Mouse (Mus musculus): ENCODE data around the gene Cuedc2. TPM values are rescaled to one million over a fixed set of nuclear protein-coding genes. Genes with fewer than 3 reads are reported as not detected.

The Cuedc2 gene
- total and polyA plus RNA-seq, 2 experiments from 2014 or later, result 91.7 to 129 TPM

- TF ChIP-seq CTCF (IDR thresholded peaks at IDR 0.05; ENCODE audit: low read depth), result peak; percentile 89
- peak; percentile 18; the same call in 1 of the 2 replicates for TF ChIP-seq EP300 (IDR thresholded peaks at IDR 0.05; ENCODE audit: low read depth)
- WGBS, result under 1% methylated on average over 39 of the region's 39 CpGs
- peaks cover 6% of the 10 kb centered on the region; the same call in 1 of the 2 replicates for H3K4me1 ChIP-seq (ENCODE audit: control insufficient read depth, insufficient read depth)
- H3K27me3 ChIP-seq (ENCODE audit: control insufficient read depth, insufficient read depth, low read length), result no peaks in the 10 kb centered on the region
- peak within 1 kb of the TSS; percentile 76 for H3K4me3 ChIP-seq (ENCODE audit: low read depth, low read length)
- DNase-seq (ENCODE audit: low spot score) (peak; percentile 96), ATAC-seq (ENCODE audit: insufficient read depth, low read depth) (peak; percentile 92)
- peak within 1 kb of the TSS; percentile 53 for H3K9ac ChIP-seq (replicated peaks; ENCODE audit: low read depth, low read length)
- peaks cover 15% of the 10 kb centered on the region for H3K36me3 ChIP-seq (replicated peaks; ENCODE audit: control insufficient read depth, insufficient read depth, low read length)
- H3K27ac ChIP-seq (ENCODE audit: low read depth), result peak within 1 kb of the TSS; percentile 81
- peak within 1 kb of the TSS; percentile 94 for H3K4me2 ChIP-seq (ENCODE audit: low read depth, low read length)
- no peaks in the 10 kb centered on the region for H3K9me3 ChIP-seq (replicated peaks; ENCODE audit: control insufficient read depth, low read length)
Observed at GRCm38 (mm10) chr19:46304216-46304841, 34.2 kb downstream of the Cuedc2 start, which contains the start of gene Nfkb2. Nfkb2 (plus strand) TSS chr19:46304320.

- Histone ChIP-seq H3K4me2 (ENCODE audit: low read depth, low read length) (peak overlapping the region; percentile 94), H3K4me3 (ENCODE audit: low read depth, low read length) (peak overlapping the region; percentile 76), H3K9me3 (replicated peaks; ENCODE audit: control insufficient read depth, low read length) (no peaks in the 10 kb centered on the region), H3K27ac (ENCODE audit: low read depth) (peak overlapping the region; percentile 81; the same call in 1 of the 2 replicates), H3K36me3 (replicated peaks; ENCODE audit: control insufficient read depth, insufficient read depth, low read length) (peaks cover 15% of the 10 kb centered on the region), H3K9ac (replicated peaks; ENCODE audit: low read depth, low read length) (0 out of 2 replicates have a peak overlapping the region, but pooled peaks have one; percentile 53), H3K27me3 (ENCODE audit: control insufficient read depth, insufficient read depth, low read length) (no peaks in the 10 kb centered on the region), H3K4me1 (ENCODE audit: control insufficient read depth, insufficient read depth) (peaks cover 6% of the 10 kb centered on the region; the same call in 1 of the 2 replicates)
- 54% methylated on average over 18 of the region's 18 CpGs for WGBS
- DNase-seq (ENCODE audit: low spot score) (no peak), ATAC-seq (ENCODE audit: insufficient read depth, low read depth) (no peak)
- TF ChIP-seq EP300 (IDR thresholded peaks at IDR 0.05; ENCODE audit: low read depth) (no peak), CTCF (IDR thresholded peaks at IDR 0.05; ENCODE audit: low read depth) (no peak)
Observed at GRCm38 (mm10) chr19:46303251-46304215, 35.0 kb downstream of the Cuedc2 start.

- Histone ChIP-seq H3K9ac (replicated peaks; ENCODE audit: low read depth, low read length) (no peak overlapping the region), H3K4me1 (ENCODE audit: control insufficient read depth, insufficient read depth) (peaks cover 6% of the 10 kb centered on the region; the same call in 1 of the 2 replicates), H3K4me2 (ENCODE audit: low read depth, low read length) (no peak overlapping the region), H3K4me3 (ENCODE audit: low read depth, low read length) (no peak overlapping the region), H3K27me3 (ENCODE audit: control insufficient read depth, insufficient read depth, low read length) (no peaks in the 10 kb centered on the region), H3K9me3 (replicated peaks; ENCODE audit: control insufficient read depth, low read length) (no peaks in the 10 kb centered on the region), H3K27ac (ENCODE audit: low read depth) (no peak overlapping the region), H3K36me3 (replicated peaks; ENCODE audit: control insufficient read depth, insufficient read depth, low read length) (peaks cover 9% of the 10 kb centered on the region)
- DNase-seq (ENCODE audit: low spot score) (no peak), ATAC-seq (ENCODE audit: insufficient read depth, low read depth) (no peak)
- 81% methylated on average over 4 of the region's 4 CpGs for WGBS
- TF ChIP-seq CTCF (IDR thresholded peaks at IDR 0.05; ENCODE audit: low read depth) (no peak), EP300 (IDR thresholded peaks at IDR 0.05; ENCODE audit: low read depth) (no peak)
Observed at GRCm38 (mm10) chr19:46302551-46302950, 36.0 kb downstream of the Cuedc2 start.

- H3K27me3 ChIP-seq (ENCODE audit: control insufficient read depth, insufficient read depth, low read length), result no peaks in the 10 kb centered on the region
- no peak overlapping the region for H3K27ac ChIP-seq (ENCODE audit: low read depth)
- TF ChIP-seq CTCF (IDR thresholded peaks at IDR 0.05; ENCODE audit: low read depth) (no peak), EP300 (IDR thresholded peaks at IDR 0.05; ENCODE audit: low read depth) (no peak)
- H3K4me3 ChIP-seq (ENCODE audit: low read depth, low read length), result no peak overlapping the region
- H3K4me1 ChIP-seq (ENCODE audit: control insufficient read depth, insufficient read depth), result no peaks in the 10 kb centered on the region
- H3K9ac ChIP-seq (replicated peaks; ENCODE audit: low read depth, low read length), result no peak overlapping the region
- no peaks in the 10 kb centered on the region for H3K9me3 ChIP-seq (replicated peaks; ENCODE audit: control insufficient read depth, low read length)
- no peak overlapping the region for H3K4me2 ChIP-seq (ENCODE audit: low read depth, low read length)
- no peak for DNase-seq (ENCODE audit: low spot score)
- 38% methylated on average over 8 of the region's 8 CpGs for WGBS
- ATAC-seq (ENCODE audit: insufficient read depth, low read depth), result no peak
- no peaks in the 10 kb centered on the region for H3K36me3 ChIP-seq (replicated peaks; ENCODE audit: control insufficient read depth, insufficient read depth, low read length)
Observed at GRCm38 (mm10) chr19:46300294-46301045, 38.0 kb downstream of the Cuedc2 start.

- H3K4me1 ChIP-seq (ENCODE audit: control insufficient read depth, insufficient read depth), result no peaks in the 10 kb centered on the region
- ATAC-seq (ENCODE audit: insufficient read depth, low read depth) (no peak), DNase-seq (ENCODE audit: low spot score) (no peak)
- TF ChIP-seq CTCF (IDR thresholded peaks at IDR 0.05; ENCODE audit: low read depth), result no peak
- no peak for TF ChIP-seq EP300 (IDR thresholded peaks at IDR 0.05; ENCODE audit: low read depth)
- H3K27ac ChIP-seq (ENCODE audit: low read depth), result no peak overlapping the region
- H3K4me2 ChIP-seq (ENCODE audit: low read depth, low read length), result no peak overlapping the region
- 55% methylated on average over 4 of the region's 4 CpGs for WGBS
- no peak overlapping the region for H3K9ac ChIP-seq (replicated peaks; ENCODE audit: low read depth, low read length)
- H3K36me3 ChIP-seq (replicated peaks; ENCODE audit: control insufficient read depth, insufficient read depth, low read length), result no peaks in the 10 kb centered on the region
- H3K27me3 ChIP-seq (ENCODE audit: control insufficient read depth, insufficient read depth, low read length), result 0 out of 2 replicates have a peak, but pooled peaks cover 5% of the 10 kb centered on the region
- no peaks in the 10 kb centered on the region for H3K9me3 ChIP-seq (replicated peaks; ENCODE audit: control insufficient read depth, low read length)
- H3K4me3 ChIP-seq (ENCODE audit: low read depth, low read length), result no peak overlapping the region
Observed at GRCm38 (mm10) chr19:46296938-46297337, 41.6 kb downstream of the Cuedc2 start.

Measured in heart, postnatal 0 days (tissue).